Mouse (Mus musculus) kidney, embryonic 16.5 days (tissue): ENCODE results near the gene Mfap1a. TPM values are rescaled to one million over a fixed set of nuclear protein-coding genes. Genes with fewer than 3 reads are reported as not detected.
A peak's percentile ranks its signal among the peaks of the same experiment; 100 is the strongest.
"Not testable (repeated sequence)": the region's sequence is repeated elsewhere in the genome, so short reads cannot be mapped to it uniquely, and the experiment has no call there.

Experiments
- ATAC-seq: fragments of 200-750 bp; cut with Nextera tagmentation; 2 replicates; pipeline ENCODE4 v1.8.0; 2017; ENCODE audit warnings: moderate TSS enrichment; ENCODE audit not compliant: low FRiP score, low TSS enrichment
- H3K27ac ChIP-seq: fragments of 300-500 bp; sonication (generic); 2 replicates; pipeline ENCODE4 v1.5.1; 2014; ENCODE audit warnings: low read length
- H3K27me3 ChIP-seq: fragments of 300-500 bp; sonication (generic); 2 replicates; pipeline ENCODE4 v1.6.1; 2014; ENCODE audit warnings: low read length, control low read depth, mixed read lengths; ENCODE audit not compliant: insufficient read depth
- H3K36me3 ChIP-seq: fragments of 300-500 bp; sonication (generic); 2 replicates; pipeline ENCODE4 v1.6.1; 2014; ENCODE audit warnings: low read length, control low read depth, mixed read lengths; ENCODE audit not compliant: insufficient read depth
- H3K4me1 ChIP-seq: fragments of 300-500 bp; sonication (generic); 2 replicates; pipeline ENCODE4 v1.6.1; 2014; ENCODE audit warnings: low read length, control low read depth, mixed read lengths; ENCODE audit not compliant: insufficient read depth
- H3K4me2 ChIP-seq: fragments of 300-500 bp; sonication (generic); replicated peaks from 2 replicates; pipeline ENCODE4 v1.6.1; 2014; ENCODE audit warnings: low read depth, low read length
- H3K4me3 ChIP-seq: fragments of 300-500 bp; sonication (generic); 2 replicates; pipeline ENCODE4 v1.5.1; 2014; ENCODE audit warnings: mild to moderate bottlenecking, low read length
- H3K9ac ChIP-seq: fragments of 300-500 bp; sonication (generic); replicated peaks from 2 replicates; pipeline ENCODE4 v1.6.1; 2014; ENCODE audit warnings: low read length
- H3K9me3 ChIP-seq: fragments of 300-500 bp; sonication (generic); 2 replicates; pipeline ENCODE4 v1.6.1; 2016; ENCODE audit warnings: low read length, control low read depth
- WGBS: fragments of 180-500 bp; shearing (Covaris S2); extraction: QIAGEN DNeasy Blood & Tissue Kit; methylation state at CpG from one replicate; pipeline ENCODE4 v1.1.7; 2014; 5-methylcytosine and 5-hydroxymethylcytosine counted together
- polyA plus RNA-seq: library from polyadenylated mRNA; unstranded; fragments of >200 nt; fragmentation: Nextera tagmentation; extraction: Ambion mirVana; gene quantifications from 2 replicates; pipeline ENCODE4 v1.2.1, GENCODE M21; 2015

Mfap1a gene
- polyA plus RNA-seq, 1 experiment from 2014 or later: 30.6 TPM

- Histone ChIP-seq H3K4me3 (no peak overlapping the region), H3K36me3 (no peaks in the 10 kb centered on the region), H3K9ac (no peak overlapping the region), H3K27ac (no peak overlapping the region), H3K27me3 (no peaks in the 10 kb centered on the region), H3K9me3 (no peaks in the 10 kb centered on the region), H3K4me2 (no peak overlapping the region), H3K4me1 (peaks cover 4% of the 10 kb centered on the region)
- 88% methylated on average over 3 of the region's 3 CpGs for WGBS
- no peak for ATAC-seq
These were observed 28.8 kb downstream of the Mfap1a start for GRCm38 (mm10) chr2:121477491-121478266.

DNA sequence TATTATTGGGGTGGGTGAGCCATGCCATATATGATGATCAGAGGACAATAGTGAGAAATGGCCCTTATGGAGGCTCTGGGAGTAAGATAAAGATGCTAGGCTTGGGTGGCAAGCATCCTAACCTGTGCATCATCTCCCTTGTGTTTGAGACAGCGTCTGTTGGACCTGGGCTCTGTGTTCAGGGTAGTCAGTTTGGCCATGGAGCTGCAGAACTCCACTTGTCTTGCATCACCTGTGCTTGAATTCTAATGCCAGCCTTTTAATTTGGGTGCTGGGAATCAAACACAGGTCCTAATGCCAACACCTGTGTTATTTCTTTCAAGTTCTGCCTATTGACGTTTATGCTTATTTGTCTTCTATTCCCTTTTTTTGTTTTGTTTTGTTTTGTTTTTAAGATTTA is 31.2 kb downstream of the Mfap1a start:
- not testable (repeated sequence) for H3K4me3 ChIP-seq, H3K9ac ChIP-seq, H3K27me3 ChIP-seq, H3K27ac ChIP-seq, H3K9me3 ChIP-seq, H3K4me2 ChIP-seq, ATAC-seq, H3K4me1 ChIP-seq, H3K36me3 ChIP-seq
- WGBS: 98% methylated on average over 2 of the region's 2 CpGs

- no peaks in the 10 kb centered on the region for H3K36me3 ChIP-seq
- no peaks in the 10 kb centered on the region for H3K9me3 ChIP-seq
- 32% methylated on average over 8 of the region's 8 CpGs for WGBS
- ATAC-seq: no peak; the same call in 1 of the 2 replicates
- peak overlapping the region; percentile 68 for H3K4me2 ChIP-seq
- H3K4me1 ChIP-seq: peaks cover 4% of the 10 kb centered on the region
- H3K4me3 ChIP-seq: peak overlapping the region; percentile 71
- peak overlapping the region; percentile 73 for H3K9ac ChIP-seq
- no peaks in the 10 kb centered on the region for H3K27me3 ChIP-seq
- peak overlapping the region; percentile 67; the same call in 1 of the 2 replicates for H3K27ac ChIP-seq
These were observed 32.3 kb downstream of the Mfap1a start for GRCm38 (mm10) chr2:121474180-121474535.

DNA sequence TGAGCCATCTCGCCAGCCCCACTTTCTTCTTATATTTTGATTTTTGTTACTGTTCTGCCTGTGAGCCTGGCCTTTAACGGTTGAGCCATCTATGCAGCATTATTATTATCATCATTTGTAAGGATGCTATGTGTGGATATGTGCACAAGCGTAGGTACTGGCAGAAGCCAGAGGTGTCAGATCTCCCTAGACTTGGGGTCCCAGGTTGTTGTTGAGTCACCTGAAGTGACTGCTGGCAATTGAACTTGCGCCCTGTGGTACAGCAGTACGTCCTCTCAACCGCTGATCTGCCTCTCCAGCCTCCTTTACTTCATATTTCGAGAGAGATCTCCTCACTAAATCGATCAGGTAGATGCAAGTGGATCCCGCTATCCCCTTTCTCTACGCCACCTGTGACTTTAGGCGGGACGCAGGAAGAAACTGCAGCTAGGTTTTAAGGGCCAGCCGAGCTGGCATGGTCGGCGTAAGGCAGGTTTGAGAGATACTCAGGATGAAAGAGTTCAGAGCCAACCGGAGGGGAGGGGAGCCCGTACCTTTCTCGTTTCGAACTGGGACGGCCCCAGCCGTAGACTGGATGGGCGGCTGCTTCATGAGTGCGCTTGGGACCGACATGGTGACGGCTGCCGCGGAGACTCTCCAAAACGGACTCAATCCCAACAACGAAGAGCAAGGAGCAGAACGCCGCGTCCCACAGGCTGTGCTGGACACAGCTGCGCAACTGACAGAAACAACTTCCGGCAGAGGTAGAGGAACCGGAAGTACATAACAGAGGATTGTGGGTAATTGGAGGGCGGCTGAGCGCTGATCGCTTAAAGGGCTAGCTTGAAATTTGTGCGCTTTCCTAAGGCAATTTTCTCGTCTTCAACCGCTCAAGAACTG is 32.9 kb downstream of the Mfap1a start, which contains the start of gene Mfap1b:
Gene Mfap1b, minus strand, starts transcription at position 767 of the 879 bp plus-strand sequence.
- ATAC-seq: peak; percentile 94
- 5% methylated on average over 39 of the region's 41 CpGs for WGBS
- H3K9me3 ChIP-seq: not testable (repeated sequence)

GRCm38 (mm10) chr2:121472783-121473182 is 33.7 kb downstream of the Mfap1a start:
- not testable (repeated sequence) for H3K4me1 ChIP-seq, H3K9me3 ChIP-seq, H3K4me3 ChIP-seq, ATAC-seq, H3K27ac ChIP-seq, H3K4me2 ChIP-seq, H3K9ac ChIP-seq, H3K36me3 ChIP-seq, H3K27me3 ChIP-seq
- WGBS: 91% methylated on average over 3 of the region's 3 CpGs

More for the DNA sequence above, 32.9 kb downstream of the Mfap1a start, which contains the start of gene Mfap1b:
- H3K27me3 ChIP-seq, H3K36me3 ChIP-seq, H3K4me1 ChIP-seq: not testable (repeated sequence)
- peak within 1 kb of the TSS; percentile 71 for H3K4me3 ChIP-seq
- H3K9ac ChIP-seq: peak within 1 kb of the TSS; percentile 73
- peak within 1 kb of the TSS; percentile 68 for H3K4me2 ChIP-seq
- peak within 1 kb of the TSS; percentile 67; the same call in 1 of the 2 replicates for H3K27ac ChIP-seq

GRCm38 (mm10) chr2:121468982-121469381 is 37.5 kb downstream of the Mfap1a start:
- not testable (repeated sequence) for H3K27ac ChIP-seq, H3K9me3 ChIP-seq, H3K27me3 ChIP-seq, H3K36me3 ChIP-seq, H3K4me1 ChIP-seq, ATAC-seq, H3K4me2 ChIP-seq, H3K9ac ChIP-seq, H3K4me3 ChIP-seq
- WGBS: 78% methylated on average over 1 of the region's 6 CpGs

DNA sequence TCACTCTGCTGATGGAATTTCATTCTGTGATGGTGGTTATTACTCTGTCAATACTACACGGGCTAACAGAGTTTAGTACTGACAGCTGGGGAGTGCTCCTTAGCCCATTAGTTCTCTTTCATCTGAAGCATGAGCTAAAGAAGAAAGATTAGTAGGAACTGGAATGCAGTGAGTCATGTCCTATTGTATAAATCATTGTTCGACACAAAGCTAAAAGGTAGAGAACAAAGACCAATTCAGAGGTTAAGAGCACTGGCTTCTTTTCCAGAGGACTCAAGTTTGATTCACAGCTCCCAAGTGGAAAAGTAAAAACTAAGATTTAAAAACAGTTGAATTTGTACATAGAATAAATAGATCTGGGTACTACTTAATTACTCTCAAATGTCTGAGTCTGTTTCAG is 46.4 kb downstream of the Mfap1a start:
- H3K27me3 ChIP-seq: no peaks in the 10 kb centered on the region
- no peak for ATAC-seq
- no peaks in the 10 kb centered on the region for H3K9me3 ChIP-seq
- no peak overlapping the region for H3K4me2 ChIP-seq
- 36% methylated on average over 2 of the region's 2 CpGs for WGBS
- H3K27ac ChIP-seq: no peak overlapping the region
- H3K4me3 ChIP-seq: no peak overlapping the region
- no peak overlapping the region for H3K9ac ChIP-seq
- peaks cover 12% of the 10 kb centered on the region for H3K4me1 ChIP-seq
- peaks cover 7% of the 10 kb centered on the region; the same call in 1 of the 2 replicates for H3K36me3 ChIP-seq

- H3K9me3 ChIP-seq: no peaks in the 10 kb centered on the region
- peak within 1 kb of the TSS; percentile 81 for H3K27ac ChIP-seq
- WGBS: 4% methylated on average over 41 of the region's 41 CpGs
- H3K9ac ChIP-seq: peak within 1 kb of the TSS; percentile 78
- H3K4me3 ChIP-seq: peak within 1 kb of the TSS; percentile 74
- ATAC-seq: peak; percentile 93
- peaks cover 26% of the 10 kb centered on the region for H3K36me3 ChIP-seq
- no peaks in the 10 kb centered on the region for H3K27me3 ChIP-seq
- peak within 1 kb of the TSS; percentile 74 for H3K4me2 ChIP-seq
- peaks cover 16% of the 10 kb centered on the region for H3K4me1 ChIP-seq
These were observed 49.5 kb downstream of the Mfap1a start, which contains the start of gene Serinc4 for GRCm38 (mm10) chr2:121456692-121457642. TSS of gene Serinc4 (minus strand) at chr2:121456781.

DNA sequence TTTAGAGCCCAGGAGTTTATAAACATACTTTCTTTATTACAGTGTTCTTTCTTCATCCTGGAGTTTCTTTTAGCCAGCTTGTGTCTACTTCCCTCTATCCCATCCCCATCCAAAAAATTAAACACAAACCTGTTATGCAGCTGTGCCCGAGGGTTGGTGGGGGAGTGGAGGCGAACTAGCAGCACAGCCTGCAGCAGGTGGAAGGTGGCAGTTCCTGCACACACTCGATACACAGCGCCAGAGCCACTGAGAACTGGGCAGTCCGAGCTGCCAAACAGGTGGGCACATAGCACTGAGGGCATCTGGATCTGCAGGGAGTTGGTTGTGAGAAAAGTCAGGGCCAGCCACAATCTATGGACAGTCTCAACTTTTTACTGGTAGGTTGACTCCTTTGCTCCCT is 50.9 kb downstream of the Mfap1a start:
- ATAC-seq: no peak
- WGBS: 73% methylated on average over 5 of the region's 5 CpGs

More for the DNA sequence above, 50.9 kb downstream of the Mfap1a start:
- no peak overlapping the region for H3K27ac ChIP-seq
- H3K9me3 ChIP-seq: no peaks in the 10 kb centered on the region
- H3K4me3 ChIP-seq: no peak overlapping the region
- peaks cover 25% of the 10 kb centered on the region for H3K4me1 ChIP-seq
- no peaks in the 10 kb centered on the region for H3K27me3 ChIP-seq
- H3K9ac ChIP-seq: no peak overlapping the region
- no peak overlapping the region for H3K4me2 ChIP-seq
- H3K36me3 ChIP-seq: peaks cover 34% of the 10 kb centered on the region
